In genomic region chr6:85189361-85189760, GRCm38 (mm10) we compare ENCODE assay signal across 13 mouse cellular contexts. TPM values are rescaled to one million over a fixed set of nuclear protein-coding genes. Genes with fewer than 3 reads are reported as not detected.
DNase-seq lines count a peak whose midpoint lies in the region; ATAC-seq and TF ChIP-seq lines count a peak whose summit lies in the region.
"Had no signal": no experiment of that assay in that cellular context is flagged by ENCODE, and none has a peak within 500 bp of the region (broad histone marks: within the 10 kb centered on the region; RNA-seq: fewer than 3 reads in every experiment).

No protein-coding gene starts in this region.

- no peaks in the 10 kb centered on the region for H3K9me3 ChIP-seq in hindbrain, embryonic 10.5 days
- H3K9me3 ChIP-seq in hindbrain, postnatal 0 days (ENCODE audit: low read length): no peaks in the 10 kb centered on the region
- H3K9me3 ChIP-seq in lung, embryonic 16.5 days (ENCODE audit: control insufficient read depth, low read length): no peaks in the 10 kb centered on the region
- H3K9me3 ChIP-seq in forebrain, embryonic 11.5 days (ENCODE audit: control insufficient read depth, low read length): no peaks in the 10 kb centered on the region
- no peaks in the 10 kb centered on the region for H3K9me3 ChIP-seq in limb, embryonic 14.5 days (ENCODE audit: control insufficient read depth, low read length)
- H3K9me3 ChIP-seq: liver, embryonic 13.5 days had no signal

- peaks cover 99% of the 10 kb centered on the region for H3K27me3 ChIP-seq in hindbrain, embryonic 10.5 days (ENCODE audit: insufficient read depth, poor library complexity, severe bottlenecking)
- H3K27me3 ChIP-seq in hindbrain, postnatal 0 days (ENCODE audit: insufficient read depth, low read length): peaks cover 62% of the 10 kb centered on the region
- peaks cover 89% of the 10 kb centered on the region for H3K27me3 ChIP-seq in lung, embryonic 16.5 days (ENCODE audit: control insufficient read depth, insufficient read depth, low read depth, low read length)
- peaks cover 67% of the 10 kb centered on the region for H3K27me3 ChIP-seq in forebrain, embryonic 11.5 days (ENCODE audit: control insufficient read depth, insufficient read depth, low read length)
- peaks cover 95% of the 10 kb centered on the region for H3K27me3 ChIP-seq in limb, embryonic 14.5 days (ENCODE audit: control insufficient read depth, insufficient read depth, low read length)

- no peak overlapping the region for H3K27ac ChIP-seq in hindbrain, embryonic 10.5 days
- H3K27ac ChIP-seq in hindbrain, postnatal 0 days: no peak overlapping the region
- H3K27ac ChIP-seq in lung, embryonic 16.5 days (ENCODE audit: low read length): no peak overlapping the region
- H3K27ac ChIP-seq in forebrain, embryonic 11.5 days (ENCODE audit: low read depth, low read length): peak overlapping the region; percentile 37; the same call in 1 of the 2 replicates
- H3K27ac ChIP-seq in limb, embryonic 14.5 days (replicated peaks; ENCODE audit: low read depth, low read length): no peak overlapping the region
- H3K27ac ChIP-seq: liver, embryonic 13.5 days had no signal

- H3K4me2 ChIP-seq in hindbrain, postnatal 0 days (ENCODE audit: low read depth, low read length): no peak overlapping the region
- no peak overlapping the region for H3K4me2 ChIP-seq in lung, embryonic 16.5 days (ENCODE audit: low read depth, low read length)
- H3K4me2 ChIP-seq in forebrain, embryonic 11.5 days (ENCODE audit: low read depth, low read length, severe bottlenecking): peak overlapping the region; percentile 64
- peak overlapping the region; percentile 55; the same call in 1 of the 2 replicates for H3K4me2 ChIP-seq in limb, embryonic 14.5 days (replicated peaks; ENCODE audit: low read depth, low read length, severe bottlenecking)

- ATAC-seq in hindbrain, postnatal 0 days: no peak
- ATAC-seq in lung, embryonic 16.5 days (ENCODE audit: low read depth): no peak
- ATAC-seq in forebrain, embryonic 11.5 days (replicated peaks; ENCODE audit: low FRiP score): no peak
- ATAC-seq in limb, embryonic 14.5 days (ENCODE audit: low FRiP score, low read depth): no peak

- no peak overlapping the region for H3K9ac ChIP-seq in hindbrain, postnatal 0 days (replicated peaks; ENCODE audit: low read length)
- no peak overlapping the region for H3K9ac ChIP-seq in lung, embryonic 16.5 days (ENCODE audit: low read length)
- H3K9ac ChIP-seq in forebrain, embryonic 11.5 days (ENCODE audit: low read length): peak overlapping the region; percentile 89
- no peak overlapping the region for H3K9ac ChIP-seq in limb, embryonic 14.5 days (ENCODE audit: low read depth, low read length, severe bottlenecking)
- H3K9ac ChIP-seq: liver, embryonic 13.5 days had no signal

- H3K36me3 ChIP-seq in hindbrain, embryonic 10.5 days: no peaks in the 10 kb centered on the region
- no peaks in the 10 kb centered on the region for H3K36me3 ChIP-seq in hindbrain, postnatal 0 days (ENCODE audit: insufficient read depth, low read length)
- H3K36me3 ChIP-seq in lung, embryonic 16.5 days (ENCODE audit: control insufficient read depth, insufficient read depth, low read length): no peaks in the 10 kb centered on the region
- H3K36me3 ChIP-seq in forebrain, embryonic 11.5 days (ENCODE audit: control insufficient read depth, insufficient read depth, low read length): no peaks in the 10 kb centered on the region
- H3K36me3 ChIP-seq in limb, embryonic 14.5 days (ENCODE audit: control insufficient read depth, insufficient read depth, low read length): no peaks in the 10 kb centered on the region
- H3K36me3 ChIP-seq: liver, embryonic 13.5 days had no signal

- no peak for DNase-seq in hindbrain, embryonic 10.5 days (ENCODE audit: low spot score)
- no peak for DNase-seq in hindbrain, postnatal 0 days (ENCODE audit: low spot score)
- DNase-seq in lung, postnatal 10 days: no peak
- no peak for DNase-seq in forebrain, embryonic 11.5 days (ENCODE audit: low spot score)
- no peak for DNase-seq in limb, embryonic 14.5 days (ENCODE audit: low spot score)
- no peak for DNase-seq in cerebellum, adult 9-11 months
- no peak for DNase-seq in right cerebral cortex, postnatal 36 days (ENCODE audit: low spot score in 2 of 2)
- DNase-seq: B cell, adult 2 months; liver, embryonic 13.5 days; thymus, postnatal 36 days had no signal

- 5% methylated on average over 14 of the region's 14 CpGs for WGBS in hindbrain, embryonic 10.5 days
- WGBS in hindbrain, postnatal 0 days: 10% methylated on average over 14 of the region's 14 CpGs
- WGBS in lung, embryonic 16.5 days: 8% methylated on average over 14 of the region's 14 CpGs
- 3% methylated on average over 14 of the region's 14 CpGs for WGBS in forebrain, embryonic 11.5 days
- WGBS in limb, embryonic 14.5 days: 5% methylated on average over 14 of the region's 14 CpGs

- no peak for TF ChIP-seq POLR2A in limb, embryonic 14.5 days (IDR thresholded peaks at IDR 0.05; ENCODE audit: borderline replicate concordance, extremely low read depth, insufficient read depth, insufficient read length)

- peak overlapping the region; percentile 45; the same call in 1 of the 2 replicates for H3K4me3 ChIP-seq in hindbrain, embryonic 10.5 days
- no peak overlapping the region for H3K4me3 ChIP-seq in hindbrain, postnatal 0 days (ENCODE audit: low read length)
- 0 out of 2 replicates have a peak overlapping the region, but pooled peaks have one; percentile 51 for H3K4me3 ChIP-seq in lung, embryonic 16.5 days (ENCODE audit: low read length)
- peak overlapping the region; percentile 59 for H3K4me3 ChIP-seq in forebrain, embryonic 11.5 days (ENCODE audit: low read depth, low read length)
- peak overlapping the region; percentile 36; the same call in 1 of the 2 replicates for H3K4me3 ChIP-seq in limb, embryonic 14.5 days (replicated peaks; ENCODE audit: low read length)
- H3K4me3 ChIP-seq: liver, embryonic 13.5 days had no signal

- peaks cover 56% of the 10 kb centered on the region for H3K4me1 ChIP-seq in hindbrain, embryonic 10.5 days (replicated peaks)
- H3K4me1 ChIP-seq in hindbrain, postnatal 0 days (ENCODE audit: insufficient read depth, low read length): peaks cover 11% of the 10 kb centered on the region
- peaks cover 19% of the 10 kb centered on the region for H3K4me1 ChIP-seq in lung, embryonic 16.5 days (replicated peaks; ENCODE audit: control insufficient read depth, insufficient read depth, low read length)
- peaks cover 29% of the 10 kb centered on the region for H3K4me1 ChIP-seq in forebrain, embryonic 11.5 days (replicated peaks; ENCODE audit: control insufficient read depth, insufficient read depth, low read length)
- peaks cover 20% of the 10 kb centered on the region for H3K4me1 ChIP-seq in limb, embryonic 14.5 days (ENCODE audit: control insufficient read depth, insufficient read depth, low read length)

- TF ChIP-seq CTCF in hindbrain, postnatal 0 days (IDR thresholded peaks at IDR 0.05; ENCODE audit: low read depth): no peak

RNA-seq across cellular contexts. Expression of gene Emx1, which starts 2.1 kb away (rescaled TPM):
- 0.52 and 1.0 TPM in 2 replicates for polyA plus RNA-seq in hindbrain, embryonic 10.5 days (2016; fragmentation: Nextera tagmentation; extraction: Ambion mirVana)
- total RNA-seq in hindbrain, postnatal 0 days (2014; rRNA removed): 0.52 and 0.61 TPM in 2 replicates
- 0.11 TPM in 1 of 2 replicates, not detected in the other for polyA plus RNA-seq in hindbrain, postnatal 0 days (2015; fragmentation: Nextera tagmentation; extraction: Ambion mirVana)
- polyA plus RNA-seq in lung, embryonic 16.5 days (2015; fragmentation: Nextera tagmentation; extraction: Ambion mirVana): not detected in 2 replicates
- polyA plus RNA-seq in forebrain, embryonic 11.5 days (2014; fragmentation: Nextera tagmentation; extraction: Ambion mirVana): 63.5 and 67.2 TPM in 2 replicates
- polyA plus RNA-seq in limb, embryonic 14.5 days (2012; rRNA removed): 0.15 and 0.63 TPM in 2 replicates
- 0.17 TPM in 1 of 2 replicates, not detected in the other for polyA plus RNA-seq in limb, embryonic 14.5 days (2014; fragmentation: Nextera tagmentation; extraction: Ambion mirVana)
- total RNA-seq: heart, adult 18-20 months; MEL had no signal
- polyA plus RNA-seq: liver, embryonic 13.5 days had no signal

RNA-seq across cellular contexts. Expression of gene Spr, which starts 51.8 kb away (rescaled TPM):
- 53.8 and 66.2 TPM in 2 replicates for polyA plus RNA-seq in hindbrain, embryonic 10.5 days (2016; fragmentation: Nextera tagmentation; extraction: Ambion mirVana)
- 44.3 and 45.0 TPM in 2 replicates for total RNA-seq in hindbrain, postnatal 0 days (2014; rRNA removed)
- polyA plus RNA-seq in hindbrain, postnatal 0 days (2015; fragmentation: Nextera tagmentation; extraction: Ambion mirVana): 36.1 TPM in 2 replicates
- polyA plus RNA-seq in lung, embryonic 16.5 days (2015; fragmentation: Nextera tagmentation; extraction: Ambion mirVana): 63.6 and 65.6 TPM in 2 replicates
- 65.3 and 74.2 TPM in 2 replicates for polyA plus RNA-seq in forebrain, embryonic 11.5 days (2014; fragmentation: Nextera tagmentation; extraction: Ambion mirVana)
- 16.8 and 18.4 TPM in 2 replicates for polyA plus RNA-seq in limb, embryonic 14.5 days (2012; rRNA removed)
- polyA plus RNA-seq in limb, embryonic 14.5 days (2014; fragmentation: Nextera tagmentation; extraction: Ambion mirVana): 58.2 and 59.9 TPM in 2 replicates

Comparison
In these comparisons a context has a peak if more than half of its experiments do, and no peak if none do; other contexts are left out.
1. H3K4me2 ChIP-seq: peak in forebrain, embryonic 11.5 days (single experiment) and limb, embryonic 14.5 days (single experiment); none in hindbrain, postnatal 0 days (single experiment) and lung, embryonic 16.5 days (single experiment).
2. RNA of gene Emx1, which starts 2.1 kb away (polyA plus RNA-seq): 63.5 to 67.2 TPM in forebrain, embryonic 11.5 days; 0.15 to 0.63 TPM in limb, embryonic 14.5 days, 0.52 to 1.0 TPM in hindbrain, embryonic 10.5 days, 0.11 TPM in hindbrain, postnatal 0 days and not detected in lung, embryonic 16.5 days; every median in the first group is over 10 times any median in the second.